Mouse (Mus musculus) testis, adult 2 months (tissue): ENCODE measurements around the gene Cpsf7.

Experiments used
- CTCF ChIP-seq: fragments of 200-500 bp; IDR thresholded peaks from 2 replicates; pipeline ENCODE4 v1.5.1; 2012; ENCODE audit warnings: low read depth, mild to moderate bottlenecking, inconsistent platforms, low read length, moderate library complexity; ENCODE audit not compliant: control insufficient read depth, insufficient read depth, insufficient replicate concordance
- POLR2A ChIP-seq: fragments of 200-500 bp; IDR thresholded peaks from 2 replicates; pipeline ENCODE4 v1.6.1; 2012; ENCODE audit warnings: low read depth, mild to moderate bottlenecking, inconsistent platforms, low read length, moderate library complexity; ENCODE audit not compliant: control insufficient read depth

DNA sequence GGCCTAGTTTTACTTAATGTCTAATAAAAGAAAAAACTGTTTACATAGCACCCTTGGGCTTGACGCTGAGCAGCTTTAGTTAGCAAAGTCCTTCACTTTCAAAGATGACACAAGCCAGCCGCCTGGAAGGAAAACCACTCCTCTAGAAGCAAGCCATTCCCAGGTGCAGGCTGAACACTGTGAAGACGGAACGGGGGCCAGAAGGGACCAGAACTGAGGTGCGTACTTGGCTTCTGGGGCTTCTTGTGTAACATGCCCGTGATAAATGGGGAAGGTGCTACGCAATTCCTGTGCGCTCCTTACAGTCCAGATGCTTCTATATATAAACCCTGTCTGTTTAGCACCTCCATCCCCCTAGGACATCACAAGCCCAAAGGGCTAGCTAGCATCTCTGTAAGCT lies 24.5 kb upstream of the Cpsf7 start:
- TF ChIP-seq CTCF (no peak), POLR2A (no peak)
